Mouse (Mus musculus) erythroblast, embryonic 14.5 days (primary cell): ENCODE measurements around the gene Hdgf.

Experiments
- GATA1 ChIP-seq: IDR thresholded peaks from 2 replicates; pipeline ENCODE4 v1.6.1; 2012; ENCODE audit warnings: low read length, inconsistent platforms, mixed read lengths
- TAL1 ChIP-seq: IDR thresholded peaks from 3 replicates; pipeline ENCODE4 v1.6.1; 2012; ENCODE audit warnings: low read length, inconsistent platforms, mixed read lengths

DNA sequence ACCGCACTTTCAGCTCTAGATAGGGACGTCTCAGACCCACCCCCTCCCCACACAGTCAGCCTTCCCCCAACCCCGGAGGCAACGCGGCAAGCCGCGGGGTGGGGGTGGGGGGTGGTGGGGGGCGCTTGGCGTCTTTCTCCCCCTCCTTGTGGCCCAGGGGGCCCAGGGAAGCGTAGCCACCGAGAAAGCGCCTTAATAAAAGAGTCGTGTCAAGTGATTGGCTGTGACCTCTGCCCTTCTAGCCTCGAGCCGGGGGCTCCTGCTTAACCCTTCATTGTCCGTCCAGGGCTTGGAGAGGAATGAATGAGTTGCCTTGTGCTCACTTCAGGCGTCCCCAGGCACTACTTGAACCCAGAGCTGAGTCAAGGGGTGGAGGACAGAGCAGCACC, 41.7 kb downstream of the Hdgf start:
- TF ChIP-seq TAL1 (no peak), GATA1 (no peak)
